Mouse (Mus musculus) liver, embryonic 18 days (tissue): ENCODE measurements around the gene Slc30a4. TPM values are rescaled to one million over a fixed set of nuclear protein-coding genes. Genes with fewer than 3 reads are reported as not detected.

Experiments used
- polyA plus RNA-seq: library from polyadenylated mRNA; depleted of rRNA; stranded (reverse); fragments of >200 nt; gene quantifications from 2 replicates; pipeline ENCODE4 v1.2.3, GENCODE M21; 2012; rRNA removed

The Slc30a4 gene
- 1.7 and 1.9 TPM in 2 replicates for polyA plus RNA-seq

DNA sequence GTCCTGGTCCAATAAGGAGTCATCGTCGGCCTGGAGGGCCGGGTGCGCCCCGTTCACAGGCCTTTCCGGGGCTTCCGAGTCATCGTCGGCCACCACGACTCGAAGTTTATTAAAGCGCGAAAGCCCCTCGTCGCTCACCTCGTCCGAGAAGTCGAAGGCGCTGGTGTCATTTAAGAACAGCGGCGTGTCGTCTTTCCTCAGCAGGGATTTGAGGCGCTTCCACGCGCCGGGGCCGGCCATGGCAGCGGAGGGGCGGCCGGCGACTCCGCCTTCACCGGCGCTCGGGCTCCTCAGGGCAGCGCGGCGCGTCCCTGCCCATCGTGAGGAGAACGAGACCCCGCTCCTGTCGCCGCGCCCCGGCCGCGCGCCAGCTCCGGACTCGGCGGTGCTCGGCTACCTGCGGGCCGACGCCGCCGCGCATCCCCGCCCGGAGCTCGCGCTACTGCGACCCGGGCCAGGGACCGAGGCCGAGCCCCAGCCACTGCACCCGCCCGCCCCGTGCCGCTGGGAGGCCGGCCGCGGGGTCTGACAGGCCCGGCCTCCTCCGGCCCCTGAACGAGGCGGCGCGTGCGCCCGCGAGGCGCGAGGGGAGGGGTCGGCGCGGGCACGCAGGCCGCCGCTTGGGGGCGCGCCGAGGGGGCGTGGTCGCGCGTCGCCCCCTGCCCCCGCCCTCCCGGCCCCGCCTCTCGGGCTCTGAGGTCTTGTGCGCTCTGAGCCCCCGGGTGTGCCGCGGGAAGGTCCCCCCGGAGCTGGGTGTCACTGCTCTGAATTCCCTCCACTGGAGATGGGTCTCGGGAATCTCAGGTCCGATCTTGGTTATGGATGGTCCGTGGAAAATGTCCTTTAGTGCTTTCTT lies at the start of gene Slc30a4:
TSS of gene Slc30a4 (minus strand) at position 483 of the 856 bp plus-strand sequence.

DNA sequence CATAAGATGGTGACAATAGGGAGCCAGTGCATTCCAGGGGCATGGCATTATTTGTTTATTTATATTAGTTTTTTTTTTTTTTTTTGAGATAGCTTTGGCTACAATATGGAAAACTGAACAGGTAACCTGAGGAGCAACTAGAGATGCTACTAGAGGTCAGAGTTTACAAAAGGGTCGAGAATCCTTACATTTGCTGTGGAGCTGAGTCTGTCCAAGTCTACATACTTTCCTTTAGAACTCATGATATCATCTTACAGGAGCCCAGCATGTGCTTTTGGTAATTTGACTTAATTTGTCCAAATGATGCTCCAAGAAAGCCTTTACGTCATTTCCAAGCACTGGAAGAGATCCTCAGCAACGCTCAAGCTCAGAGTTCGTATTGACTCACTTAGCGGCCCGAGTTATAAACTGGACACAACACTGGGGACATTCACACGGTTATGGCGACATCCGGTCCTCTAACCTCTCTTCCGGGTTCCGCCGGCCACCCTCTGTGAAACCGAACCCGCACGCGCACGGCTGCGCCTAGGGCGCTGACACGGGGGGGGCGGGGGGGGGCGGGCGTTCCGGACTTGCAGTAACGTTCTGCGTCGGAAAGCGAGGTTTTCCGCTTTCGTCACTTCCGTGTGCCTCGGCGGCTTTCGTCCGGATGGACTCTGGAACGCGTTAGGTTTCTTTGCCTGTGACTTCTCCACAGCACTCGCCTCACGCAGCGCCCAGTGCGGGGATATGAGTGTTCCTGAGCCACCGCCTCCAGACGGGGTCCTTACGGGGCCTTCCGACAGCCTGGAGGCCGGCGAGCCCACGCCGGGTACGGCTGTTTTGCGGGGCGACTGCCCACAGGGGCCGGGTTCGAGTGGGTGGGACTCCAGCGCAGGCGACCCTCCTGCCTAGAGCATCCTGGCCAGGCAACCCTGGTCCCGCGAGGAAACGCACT lies 35.7 kb upstream of the Slc30a4 start, which contains the start of gene Bloc1s6:
TSS of gene Bloc1s6 (plus strand) at position 610 of the 937 bp plus-strand sequence.

DNA sequence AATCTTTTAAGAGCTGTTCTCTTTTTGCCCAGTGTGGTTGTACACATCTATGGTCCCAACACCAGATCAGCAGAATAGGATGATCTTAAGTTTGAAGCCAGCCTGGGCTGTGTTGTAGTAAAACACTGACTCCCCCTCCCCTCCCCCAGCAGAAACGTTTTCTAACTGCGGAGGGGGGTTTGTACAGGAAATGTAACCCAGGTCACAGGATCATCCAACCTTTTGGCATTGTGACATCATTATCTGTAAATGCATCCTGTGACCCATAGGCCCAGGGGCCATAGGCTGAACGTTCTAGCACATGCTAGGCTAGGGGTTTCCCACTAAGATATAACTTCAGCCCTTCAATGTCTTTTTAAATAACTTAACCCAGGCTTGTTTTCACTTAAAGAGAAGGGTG lies 65.8 kb downstream of the Slc30a4 start, which contains the start of gene AA467197:
TSS of gene AA467197 (plus strand) at position 301 of the 400 bp plus-strand sequence.

Other genes with a start within 250 kb of the Slc30a4 start
- 0.01 and 0.03 TPM in 2 replicates for gene Gm14085, start 217.7 kb downstream of the Slc30a4 start, polyA plus RNA-seq
- gene Gatm, start 91.4 kb downstream of the Slc30a4 start, polyA plus RNA-seq, result 16.0 and 18.6 TPM in 2 replicates
- 6.6 and 7.8 TPM in 2 replicates for gene AA467197, start 65.7 kb downstream of the Slc30a4 start, polyA plus RNA-seq
- 9.4 and 10.2 TPM in 2 replicates for gene Bloc1s6, start 35.8 kb upstream of the Slc30a4 start, polyA plus RNA-seq
- 8.9 and 9.9 TPM in 2 replicates for gene Sqor, start 62.6 kb upstream of the Slc30a4 start, polyA plus RNA-seq